8 mouse cellular contexts compared by ENCODE assay signal in the genomic region with DNA sequence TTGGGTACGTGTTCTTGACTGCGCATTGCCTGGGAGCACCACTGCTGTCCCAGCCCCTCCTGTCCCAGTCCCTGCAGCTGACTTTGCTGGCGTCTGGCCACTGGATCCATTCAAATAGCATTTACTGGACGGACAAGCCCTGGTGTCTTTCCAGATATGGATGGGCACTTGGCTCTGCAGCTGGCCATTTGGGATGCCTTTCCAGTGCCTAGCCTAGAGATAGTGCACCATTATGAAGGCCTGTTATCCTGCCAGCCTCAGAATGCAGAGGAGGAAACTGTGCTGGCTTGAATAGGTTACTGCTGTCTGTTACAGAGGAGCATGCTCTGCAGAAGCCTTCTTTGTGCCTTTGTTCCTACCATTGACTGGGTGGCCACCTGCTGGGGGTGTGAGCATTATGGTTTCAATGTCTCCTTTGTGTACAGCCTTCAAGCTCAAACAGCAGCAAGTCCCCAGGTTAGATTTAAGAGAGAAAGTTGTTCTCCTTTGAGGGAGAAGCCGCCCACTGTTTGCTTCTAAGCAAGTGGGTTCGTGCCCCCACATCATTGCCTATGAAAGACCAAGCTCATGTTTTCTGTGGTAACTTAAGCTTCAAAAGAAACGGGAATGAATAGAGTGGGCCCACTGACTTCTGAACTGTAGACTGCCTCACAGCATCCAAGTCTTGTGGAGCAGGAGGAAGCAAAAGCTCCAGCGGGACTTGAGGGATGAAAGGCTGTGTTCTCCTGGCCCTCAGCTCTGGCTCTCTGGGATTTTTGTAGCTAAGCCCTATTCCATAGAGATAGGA.
DNase-seq lines count a peak whose midpoint lies in the region; ATAC-seq and TF ChIP-seq lines count a peak whose summit lies in the region.

No protein-coding gene starts in this region.

- no peaks in the 10 kb centered on the region for H3K9me3 ChIP-seq in forebrain, embryonic 15.5 days
- H3K9me3 ChIP-seq in hindbrain, embryonic 15.5 days: no peaks in the 10 kb centered on the region
- H3K9me3 ChIP-seq in liver, postnatal 0 days (ENCODE audit: low read length): no peaks in the 10 kb centered on the region

- peaks cover 6% of the 10 kb centered on the region for H3K4me1 ChIP-seq in forebrain, embryonic 15.5 days
- H3K4me1 ChIP-seq in hindbrain, embryonic 15.5 days (replicated peaks): no peaks in the 10 kb centered on the region; the same call in 1 of the 2 replicates
- peaks cover 20% of the 10 kb centered on the region for H3K4me1 ChIP-seq in liver, postnatal 0 days (ENCODE audit: insufficient read depth)

- 0 out of 2 replicates have a peak, but pooled peaks have one; percentile 19 for ATAC-seq in cerebellum, adult (ENCODE audit: insufficient number of reproducible peaks, low FRiP score, low TSS enrichment)
- ATAC-seq in forebrain, embryonic 15.5 days (replicated peaks): peak; percentile 72
- ATAC-seq in hindbrain, embryonic 15.5 days (ENCODE audit: low FRiP score, low read depth): peak; percentile 89
- ATAC-seq in liver, postnatal 0 days: no peak
- ATAC-seq in monocyte, adult 5-6 weeks (replicated peaks; ENCODE audit: insufficient number of reproducible peaks, low FRiP score, low TSS enrichment, poor library complexity, severe bottlenecking): no peak

- peak; percentile 26; the same call in 1 of the 2 replicates for TF ChIP-seq CTCF in liver, postnatal 0 days (IDR thresholded peaks at IDR 0.05; ENCODE audit: low read depth)

- H3K4me2 ChIP-seq in forebrain, embryonic 15.5 days (replicated peaks): no peak overlapping the region
- no peak overlapping the region for H3K4me2 ChIP-seq in hindbrain, embryonic 15.5 days
- no peak overlapping the region for H3K4me2 ChIP-seq in liver, postnatal 0 days (ENCODE audit: low read depth, low read length)

- H3K4me3 ChIP-seq in forebrain, embryonic 15.5 days: no peak overlapping the region
- H3K4me3 ChIP-seq in hindbrain, embryonic 15.5 days: no peak overlapping the region
- no peak overlapping the region for H3K4me3 ChIP-seq in liver, postnatal 0 days (ENCODE audit: low read depth, low read length)

- H3K9ac ChIP-seq in forebrain, embryonic 15.5 days (replicated peaks): no peak overlapping the region
- H3K9ac ChIP-seq in hindbrain, embryonic 15.5 days: no peak overlapping the region
- H3K9ac ChIP-seq in liver, postnatal 0 days (replicated peaks): no peak overlapping the region

- H3K36me3 ChIP-seq in forebrain, embryonic 15.5 days: peaks cover 5% of the 10 kb centered on the region; the same call in 1 of the 2 replicates
- H3K36me3 ChIP-seq in hindbrain, embryonic 15.5 days: peaks cover 20% of the 10 kb centered on the region
- H3K36me3 ChIP-seq in liver, postnatal 0 days (replicated peaks; ENCODE audit: insufficient read depth, low read length): peaks cover 32% of the 10 kb centered on the region

- H3K27ac ChIP-seq in forebrain, embryonic 15.5 days (replicated peaks): 0 out of 2 replicates have a peak overlapping the region, but pooled peaks have one; percentile 20
- H3K27ac ChIP-seq in hindbrain, embryonic 15.5 days (replicated peaks): peak overlapping the region; percentile 25; the same call in 1 of the 2 replicates
- H3K27ac ChIP-seq in liver, postnatal 0 days (ENCODE audit: low read depth): no peak overlapping the region

- 21% methylated on average over 8 of the region's 8 CpGs for WGBS in forebrain, embryonic 15.5 days
- WGBS in hindbrain, embryonic 15.5 days: 27% methylated on average over 8 of the region's 8 CpGs
- 81% methylated on average over 8 of the region's 8 CpGs for WGBS in liver, postnatal 0 days (ENCODE audit: insufficient replicate concordance)

- H3K27me3 ChIP-seq in forebrain, embryonic 15.5 days: no peaks in the 10 kb centered on the region
- 0 out of 2 replicates have a peak, but pooled peaks cover 3% of the 10 kb centered on the region for H3K27me3 ChIP-seq in hindbrain, embryonic 15.5 days
- H3K27me3 ChIP-seq in liver, postnatal 0 days (ENCODE audit: insufficient read depth, low read length): no peaks in the 10 kb centered on the region

- peak; percentile 72 for DNase-seq in MN1 (ENCODE audit: low spot score)
- peak; percentile 13 for DNase-seq in liver, postnatal 0 days
- peak; percentile 44 to 46 for DNase-seq in right cerebral cortex, adult 2 months (ENCODE audit: low spot score in 2 of 2)
- no peak for DNase-seq in urinary bladder, postnatal 10 days (ENCODE audit: low spot score)

- TF ChIP-seq EP300 in liver, postnatal 0 days (IDR thresholded peaks at IDR 0.05; ENCODE audit: low read depth): no peak

Comparison
In these comparisons a context has a peak if more than half of its experiments do, and no peak if none do; other contexts are left out.
1. ATAC-seq: peak in cerebellum, adult (single experiment), forebrain, embryonic 15.5 days (single experiment) and hindbrain, embryonic 15.5 days (single experiment); none in liver, postnatal 0 days (single experiment) and monocyte, adult 5-6 weeks (single experiment).